Mouse (Mus musculus) heart, embryonic 14.5 days (tissue): ENCODE results near the gene Gimap9. TPM values are rescaled to one million over a fixed set of nuclear protein-coding genes. Genes with fewer than 3 reads are reported as not detected.

Source experiments
- ATAC-seq: fragments of 200-750 bp; cut with Nextera tagmentation; 2 replicates; pipeline ENCODE4 v1.8.0; 2017; ENCODE audit warnings: low read depth, moderate TSS enrichment; ENCODE audit not compliant: insufficient number of reproducible peaks, insufficient read depth, low FRiP score
- H3K27ac ChIP-seq, 2 experiments: fragments of 200-500 bp in 1 of 2; fragments of 300-500 bp in 1 of 2; sonication (generic) in 1 of 2; replicated peaks in 1 of 2; 2 replicates each; pipeline ENCODE4 v1.5.1; 2012 to 2014; ENCODE audit warnings: low read depth in 2 of 2, low read length in 2 of 2, control low read depth in 1 of 2, mild to moderate bottlenecking in 1 of 2, mixed read lengths in 1 of 2; ENCODE audit not compliant: control insufficient read depth in 1 of 2, insufficient read depth in 1 of 2
- H3K27me3 ChIP-seq: fragments of 300-500 bp; sonication (generic); 2 replicates; pipeline ENCODE4 v1.6.1; 2014; ENCODE audit warnings: mild to moderate bottlenecking, low read length, control low read depth; ENCODE audit not compliant: control insufficient read depth, insufficient read depth
- H3K36me3 ChIP-seq: fragments of 300-500 bp; sonication (generic); 2 replicates; pipeline ENCODE4 v1.6.1; 2014; ENCODE audit warnings: mild to moderate bottlenecking, control low read depth, low read length, mixed read lengths; ENCODE audit not compliant: control insufficient read depth, insufficient read depth
- H3K4me1 ChIP-seq, 2 experiments: fragments of 200-500 bp in 1 of 2; fragments of 300-500 bp in 1 of 2; sonication (generic) in 1 of 2; 2 replicates each; pipeline ENCODE4 v1.6.1; 2012 to 2014; ENCODE audit warnings: low read length in 2 of 2, control low read depth in 1 of 2, mixed read lengths in 1 of 2; ENCODE audit not compliant: control insufficient read depth in 2 of 2, insufficient read depth in 2 of 2
- H3K4me2 ChIP-seq: fragments of 300-500 bp; sonication (generic); 2 replicates; pipeline ENCODE4 v1.6.1; 2014; ENCODE audit warnings: mild to moderate bottlenecking, low read length
- H3K4me3 ChIP-seq, 2 experiments: fragments of 200-500 bp in 1 of 2; fragments of 300-500 bp in 1 of 2; sonication (generic) in 1 of 2; 2 replicates each; pipeline ENCODE4 v1.5.1; 2012 to 2014; ENCODE audit warnings: low read length in 2 of 2, mild to moderate bottlenecking in 2 of 2, control low read depth in 1 of 2, low read depth in 1 of 2, moderate library complexity in 1 of 2; ENCODE audit not compliant: control insufficient read depth in 1 of 2, insufficient read depth in 1 of 2
- H3K9ac ChIP-seq: fragments of 300-500 bp; sonication (generic); 2 replicates; pipeline ENCODE4 v1.6.1; 2014; ENCODE audit warnings: mild to moderate bottlenecking, low read length
- H3K9me3 ChIP-seq: fragments of 300-500 bp; sonication (generic); 2 replicates; pipeline ENCODE4 v1.6.1; 2016; ENCODE audit warnings: low read length, control low read depth; ENCODE audit not compliant: control insufficient read depth
- WGBS: fragments of 180-500 bp; shearing (Covaris S2); extraction: QIAGEN DNeasy Blood & Tissue Kit; methylation state at CpG from one replicate; pipeline ENCODE4 v1.1.7; 2014; 5-methylcytosine and 5-hydroxymethylcytosine counted together
- polyA plus RNA-seq: library from polyadenylated mRNA; unstranded; fragments of >200 nt; fragmentation: Nextera tagmentation; extraction: Ambion mirVana; gene quantifications from 2 replicates; pipeline ENCODE4 v1.2.1, GENCODE M21; 2014

The Gimap9 gene
- polyA plus RNA-seq, 1 experiment from 2014 or later, result 6.3 TPM

DNA sequence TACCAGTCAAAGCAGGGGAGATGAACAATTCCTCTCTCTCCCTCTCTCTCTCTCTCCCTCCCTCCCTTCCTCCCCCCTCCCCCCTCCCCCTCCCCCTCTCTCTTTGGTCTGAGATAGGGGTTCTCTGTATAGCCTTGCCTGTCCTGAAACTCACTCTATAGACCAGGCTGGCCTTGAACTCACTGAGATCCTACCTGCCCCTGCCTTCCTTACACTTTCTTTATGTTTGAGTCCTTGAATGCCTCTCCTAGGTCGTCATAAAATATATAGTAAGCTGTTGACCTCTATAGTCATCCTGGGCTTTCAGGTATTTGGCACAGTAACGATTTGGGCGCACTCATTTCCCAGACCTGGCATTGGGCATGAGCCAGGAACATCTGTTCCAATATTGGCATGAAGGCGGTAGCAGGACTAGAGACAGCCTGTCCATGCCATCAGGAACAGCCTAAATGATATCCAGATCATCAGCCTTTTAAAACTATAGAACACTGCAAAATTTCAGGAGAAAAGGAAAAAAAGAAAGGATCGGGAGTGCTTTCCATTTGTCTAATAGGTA lies 1.0 kb downstream of the Gimap9 start:
- 77% methylated on average over 5 of the region's 5 CpGs for WGBS
- Histone ChIP-seq H3K9me3 (no peaks in the 10 kb centered on the region), H3K4me3 (peak overlapping the region in 1 of 2 experiments; percentile 35; a peak in 1 of 4 replicates), H3K27ac (no peak overlapping the region), H3K4me2 (peak overlapping the region; percentile 54), H3K36me3 (no peaks in the 10 kb centered on the region; the same call in 1 of the 2 replicates), H3K9ac (no peak overlapping the region), H3K27me3 (no peaks in the 10 kb centered on the region), H3K4me1 (no peaks in the 10 kb centered on the region; a peak in 1 of 4 replicates)
- no peak for ATAC-seq

DNA sequence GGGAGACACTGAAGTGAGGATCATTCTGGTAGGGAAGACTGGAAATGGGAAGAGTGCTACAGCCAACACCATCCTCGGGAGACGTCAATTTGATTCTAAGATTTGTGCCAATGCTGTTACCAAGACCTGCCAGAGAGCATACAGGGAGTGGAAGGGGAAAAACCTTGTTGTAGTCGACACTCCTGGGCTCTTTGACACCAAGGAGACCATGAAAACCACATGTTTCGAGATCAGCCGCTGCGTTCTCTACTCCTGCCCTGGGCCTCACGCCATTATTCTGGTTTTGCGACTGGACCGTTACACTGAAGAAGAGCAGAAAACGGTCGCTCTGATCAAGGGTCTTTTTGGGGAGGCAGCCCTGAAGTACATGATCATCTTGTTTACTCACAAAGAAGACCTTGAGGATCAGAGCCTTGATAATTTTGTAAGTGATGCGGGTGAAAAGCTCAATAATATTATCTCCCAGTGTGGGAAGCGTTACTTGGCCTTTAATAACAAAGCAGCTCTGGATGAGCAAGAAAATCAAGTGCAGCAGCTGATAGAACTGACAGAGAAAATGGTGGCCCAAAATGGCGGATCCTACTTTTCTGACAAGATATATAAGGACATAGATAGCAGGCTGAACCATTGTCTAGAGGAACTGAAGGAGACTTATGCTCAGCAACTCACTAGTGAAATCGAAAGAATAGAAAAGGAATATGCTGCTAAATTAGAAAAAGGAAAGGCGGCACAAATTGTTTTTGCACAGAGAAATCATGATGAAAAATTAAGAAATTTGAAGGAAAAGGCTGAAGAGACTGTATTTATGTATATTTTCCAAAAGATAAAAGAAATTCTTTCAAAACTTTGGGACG lies 1.8 kb downstream of the Gimap9 start:
- H3K9ac ChIP-seq, result no peak overlapping the region
- no peak overlapping the region for H3K27ac ChIP-seq
- no peaks in the 10 kb centered on the region for H3K27me3 ChIP-seq
- H3K9me3 ChIP-seq, result no peaks in the 10 kb centered on the region
- H3K4me3 ChIP-seq, result no peak overlapping the region
- no peaks in the 10 kb centered on the region; a peak in 1 of 4 replicates for H3K4me1 ChIP-seq
- H3K36me3 ChIP-seq, result no peaks in the 10 kb centered on the region; the same call in 1 of the 2 replicates
- no peak for ATAC-seq
- H3K4me2 ChIP-seq, result peak overlapping the region; percentile 54; the same call in 1 of the 2 replicates
- WGBS, result 88% methylated on average over 17 of the region's 17 CpGs

DNA sequence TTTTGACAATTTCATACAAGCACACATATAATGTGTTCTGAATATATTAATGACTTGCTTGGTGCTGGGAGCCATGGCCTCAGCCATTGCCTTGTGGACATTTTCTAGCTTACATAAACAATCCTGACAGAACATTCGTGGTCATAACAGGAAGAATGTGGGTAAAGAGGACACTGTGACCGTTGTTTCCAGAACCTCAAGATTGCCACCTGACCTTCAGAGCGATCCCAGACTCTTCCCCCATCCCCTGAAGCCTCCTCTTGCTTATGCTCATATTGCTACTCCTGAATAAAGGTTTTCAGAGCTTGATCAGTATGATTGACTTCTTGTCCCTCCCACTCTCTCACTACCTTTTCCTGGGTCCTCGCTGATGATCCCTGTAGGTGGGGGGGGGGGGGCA lies 2.5 kb downstream of the Gimap9 start:
- H3K4me3 ChIP-seq, result no peak overlapping the region
- no peak for ATAC-seq
- no peak overlapping the region for H3K27ac ChIP-seq
- no peaks in the 10 kb centered on the region; a peak in 1 of 4 replicates for H3K4me1 ChIP-seq
- no peaks in the 10 kb centered on the region for H3K9me3 ChIP-seq
- no peak overlapping the region for H3K4me2 ChIP-seq
- WGBS, result 71% methylated on average over 4 of the region's 4 CpGs
- H3K36me3 ChIP-seq, result no peaks in the 10 kb centered on the region; the same call in 1 of the 2 replicates
- H3K9ac ChIP-seq, result no peak overlapping the region
- H3K27me3 ChIP-seq, result no peaks in the 10 kb centered on the region

DNA sequence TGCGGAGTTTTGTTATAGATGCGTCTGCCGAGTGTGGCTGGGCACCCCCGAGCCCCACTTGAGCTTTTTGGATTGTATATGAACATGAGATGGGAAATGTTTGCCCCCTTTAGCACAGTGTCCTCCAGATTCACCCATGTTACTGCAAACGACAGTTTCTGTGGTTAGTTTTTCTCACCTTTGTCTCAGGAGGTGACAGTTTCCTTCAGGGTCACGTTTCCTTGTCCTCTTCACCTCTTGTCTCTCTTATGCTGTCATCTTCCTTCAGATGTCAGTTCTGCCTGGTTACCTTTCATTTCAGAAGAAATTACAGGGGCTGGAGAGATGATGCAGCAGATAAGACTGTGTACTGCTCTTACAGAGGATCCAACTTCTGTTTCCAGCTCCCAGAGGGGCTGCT lies 3.8 kb downstream of the Gimap9 start:
- no peak overlapping the region for H3K4me2 ChIP-seq
- 74% methylated on average over 6 of the region's 6 CpGs for WGBS
- ATAC-seq, result no peak

DNA sequence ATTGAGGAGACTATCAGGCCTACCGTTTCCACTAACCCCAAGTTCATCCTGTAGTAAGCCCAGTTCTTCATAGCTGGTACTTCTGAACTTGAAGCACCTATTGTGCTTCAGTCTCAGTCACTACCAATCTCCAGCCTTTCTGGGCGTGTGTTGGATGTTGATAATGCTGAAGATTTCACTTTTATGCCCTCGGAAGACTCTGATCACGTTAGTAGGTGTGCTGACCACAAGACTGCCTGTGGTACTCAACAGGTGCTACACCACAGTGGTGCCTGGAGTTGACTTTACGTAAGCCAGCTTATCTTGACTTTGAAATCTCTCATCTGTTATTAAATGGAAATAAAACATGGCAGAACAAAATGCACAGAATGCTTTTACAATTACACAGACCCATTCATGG lies 4.5 kb downstream of the Gimap9 start:
- H3K27me3 ChIP-seq, result no peaks in the 10 kb centered on the region
- WGBS, result 70% methylated on average over 5 of the region's 5 CpGs
- no peak overlapping the region for H3K4me3 ChIP-seq
- H3K4me2 ChIP-seq, result no peak overlapping the region
- no peaks in the 10 kb centered on the region; a peak in 1 of 4 replicates for H3K4me1 ChIP-seq
- H3K36me3 ChIP-seq, result no peaks in the 10 kb centered on the region; the same call in 1 of the 2 replicates
- H3K9me3 ChIP-seq, result no peaks in the 10 kb centered on the region
- no peak overlapping the region for H3K9ac ChIP-seq
- no peak overlapping the region for H3K27ac ChIP-seq
- no peak for ATAC-seq

More for the DNA sequence above, 3.8 kb downstream of the Gimap9 start:
- H3K4me3 ChIP-seq, result no peak overlapping the region
- no peaks in the 10 kb centered on the region; a peak in 1 of 4 replicates for H3K4me1 ChIP-seq
- no peaks in the 10 kb centered on the region for H3K9me3 ChIP-seq
- no peaks in the 10 kb centered on the region; the same call in 1 of the 2 replicates for H3K36me3 ChIP-seq
- H3K9ac ChIP-seq, result no peak overlapping the region
- no peak overlapping the region for H3K27ac ChIP-seq
- no peaks in the 10 kb centered on the region for H3K27me3 ChIP-seq

DNA sequence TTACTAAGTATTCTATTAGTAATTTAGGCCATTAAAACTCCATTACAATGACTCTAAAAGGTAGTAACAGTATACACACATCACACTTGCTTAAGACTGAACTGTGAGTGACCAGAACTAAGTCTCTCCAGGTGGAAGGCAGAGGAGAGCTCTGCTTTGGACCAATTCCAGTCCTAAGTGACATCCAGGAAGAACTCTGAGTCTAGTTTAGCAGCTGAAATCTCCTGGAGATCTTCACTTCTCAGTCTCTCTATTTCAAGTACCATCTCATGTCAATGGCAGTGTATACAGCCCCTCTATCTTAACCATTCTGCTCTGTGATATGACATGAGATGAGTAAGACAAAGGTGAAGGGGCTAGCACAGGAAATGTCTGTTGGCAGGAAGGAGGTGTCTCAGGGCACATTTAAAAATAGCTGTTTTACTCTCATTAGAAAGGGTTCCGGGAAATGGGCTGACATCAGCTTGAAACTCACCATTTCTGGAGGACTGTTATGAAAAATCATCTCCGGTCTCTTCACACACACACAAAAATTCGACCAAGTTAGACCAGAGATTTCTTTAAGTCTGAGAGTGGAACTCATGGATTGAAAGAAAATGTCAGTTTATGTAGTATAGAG lies 5.7 kb downstream of the Gimap9 start:
- Histone ChIP-seq H3K9me3 (no peaks in the 10 kb centered on the region), H3K4me1 (peaks cover 0 to 2% of the 10 kb centered on the region in 2 experiments; a peak in 1 of 4 replicates), H3K27me3 (no peaks in the 10 kb centered on the region), H3K4me3 (no peak overlapping the region), H3K27ac (0 out of 4 replicates have a peak overlapping the region, but pooled peaks of 1 of the 2 experiments have one; percentile 19), H3K36me3 (no peaks in the 10 kb centered on the region; the same call in 1 of the 2 replicates), H3K4me2 (no peak overlapping the region), H3K9ac (no peak overlapping the region)
- WGBS, result 50% methylated on average over 3 of the region's 3 CpGs
- ATAC-seq, result no peak

DNA sequence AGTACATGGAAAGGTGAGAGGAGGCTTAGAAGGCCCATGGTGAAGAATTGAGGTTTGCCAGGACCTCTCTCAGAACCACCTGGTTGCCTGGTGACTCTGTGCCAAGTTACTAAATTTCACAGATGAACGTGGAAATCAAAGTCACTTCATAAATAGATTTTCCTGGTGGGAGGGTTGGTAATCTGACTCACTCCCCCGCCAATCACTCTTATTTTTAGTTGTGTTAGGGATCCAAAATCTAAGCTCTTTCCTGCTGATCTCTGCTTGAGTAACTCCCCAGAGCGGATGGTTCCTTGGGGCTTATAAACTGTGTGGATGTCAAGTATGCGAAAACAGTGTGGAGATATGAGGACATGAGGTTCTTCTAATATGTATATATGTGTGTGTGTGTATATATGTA lies 6.3 kb downstream of the Gimap9 start:
- Histone ChIP-seq H3K27ac (0 out of 4 replicates have a peak overlapping the region, but pooled peaks of 1 of the 2 experiments have one; percentile 19), H3K4me3 (no peak overlapping the region), H3K9me3 (no peaks in the 10 kb centered on the region), H3K4me1 (peaks cover 0 to 2% of the 10 kb centered on the region in 2 experiments; a peak in 1 of 4 replicates), H3K27me3 (no peaks in the 10 kb centered on the region), H3K9ac (no peak overlapping the region), H3K36me3 (no peaks in the 10 kb centered on the region; the same call in 1 of the 2 replicates), H3K4me2 (no peak overlapping the region)
- ATAC-seq, result no peak
- 68% methylated on average over 4 of the region's 4 CpGs for WGBS
